Mouse (Mus musculus): ENCODE data around the gene Mnt.

Gene Mnt

GRCm38 (mm10) chr11:74845784-74846183 lies 15.1 kb downstream of the Mnt start:
- DNase-seq (ENCODE audit: low read depth): peak; percentile 58

DNA sequence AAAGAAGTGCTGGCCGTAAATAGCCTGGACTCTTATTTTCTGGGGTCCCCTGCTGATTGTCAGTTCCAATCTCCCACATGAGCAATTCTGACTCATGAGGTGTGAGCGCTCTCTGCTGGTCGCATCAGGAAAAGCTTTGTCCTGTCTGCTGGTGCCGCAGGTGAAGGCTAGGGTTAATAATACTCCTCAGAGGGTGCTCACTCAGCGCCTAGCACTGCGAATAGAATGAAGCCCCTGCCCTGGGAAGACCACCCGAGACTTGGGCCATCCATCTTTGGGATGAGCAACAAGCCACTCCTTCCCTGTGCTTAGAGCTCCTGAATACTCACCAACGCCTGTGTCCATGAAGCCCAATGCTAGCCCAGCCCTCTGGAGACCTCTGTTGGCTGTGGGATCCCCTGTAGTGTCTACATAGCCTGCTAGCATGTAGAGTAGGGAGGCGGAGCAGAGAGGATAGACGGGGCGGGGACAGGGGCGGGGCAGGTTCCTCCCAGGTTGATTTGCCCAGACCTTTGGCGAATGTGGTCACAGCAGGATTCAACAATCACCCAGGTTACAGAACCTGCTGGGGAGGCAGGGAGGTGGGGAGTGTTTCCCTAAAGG lies 17.3 kb downstream of the Mnt start:
- peak; percentile 86 for DNase-seq (ENCODE audit: low read depth)

DNA sequence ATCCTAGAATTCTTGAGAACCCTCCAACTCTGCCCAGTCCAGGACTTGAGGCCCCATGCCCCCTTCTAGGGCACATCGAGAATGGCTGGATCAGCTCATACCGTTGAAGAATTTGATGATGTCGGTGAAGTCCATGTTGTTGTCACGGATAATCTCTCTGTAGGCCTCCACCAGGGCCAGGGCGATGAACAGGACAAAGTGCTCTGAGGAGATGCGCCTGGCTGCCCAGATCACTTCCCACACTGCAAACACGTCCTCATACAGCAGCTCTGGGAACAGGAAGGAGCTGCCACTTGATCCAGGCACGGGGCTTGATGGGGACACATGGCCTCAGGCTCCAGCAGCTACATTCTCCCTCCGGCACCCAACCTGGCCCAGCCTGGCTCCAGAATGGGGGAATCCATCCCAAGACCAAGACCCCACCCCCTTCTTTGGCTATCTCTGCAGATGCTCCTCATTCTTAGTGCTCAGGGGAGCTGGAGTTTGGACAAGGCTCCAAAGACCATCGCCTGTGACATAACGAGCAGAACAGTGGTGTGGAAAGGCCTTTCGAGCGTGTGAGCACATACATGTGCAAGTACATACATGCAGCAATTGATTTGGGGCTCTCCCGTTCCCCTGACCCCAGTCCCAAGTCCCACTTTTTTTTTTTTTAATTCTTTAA lies 20.4 kb downstream of the Mnt start:
- no peak for DNase-seq (ENCODE audit: low read depth)

GRCm38 (mm10) chr11:74857756-74858155 lies 27.0 kb downstream of the Mnt start:
- DNase-seq (ENCODE audit: low read depth): no peak

- no peak for DNase-seq (ENCODE audit: low read depth)
Observed at GRCm38 (mm10) chr11:74862129-74862528, 31.4 kb downstream of the Mnt start.

DNA sequence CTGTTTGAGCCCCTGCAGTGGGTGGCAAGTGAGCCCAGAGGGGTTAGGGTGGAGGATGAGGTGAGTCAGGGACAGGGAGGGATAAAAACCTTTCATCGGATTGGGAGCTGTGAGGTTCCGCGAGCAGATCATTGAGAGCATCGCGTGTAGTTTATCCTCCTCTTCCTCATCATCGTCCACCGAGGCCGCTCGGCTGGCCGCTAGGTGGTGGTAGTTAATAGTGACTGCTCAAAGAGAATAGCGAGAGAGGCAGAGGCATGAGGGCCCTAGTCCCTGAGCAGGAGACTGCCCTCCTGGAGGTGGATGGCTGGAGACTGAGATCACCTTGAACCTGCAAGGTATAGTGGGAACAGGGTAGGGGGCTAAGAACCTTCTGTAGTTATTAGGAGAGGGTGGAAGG lies 32.8 kb downstream of the Mnt start:
- no peak for DNase-seq (ENCODE audit: low read depth)

DNA sequence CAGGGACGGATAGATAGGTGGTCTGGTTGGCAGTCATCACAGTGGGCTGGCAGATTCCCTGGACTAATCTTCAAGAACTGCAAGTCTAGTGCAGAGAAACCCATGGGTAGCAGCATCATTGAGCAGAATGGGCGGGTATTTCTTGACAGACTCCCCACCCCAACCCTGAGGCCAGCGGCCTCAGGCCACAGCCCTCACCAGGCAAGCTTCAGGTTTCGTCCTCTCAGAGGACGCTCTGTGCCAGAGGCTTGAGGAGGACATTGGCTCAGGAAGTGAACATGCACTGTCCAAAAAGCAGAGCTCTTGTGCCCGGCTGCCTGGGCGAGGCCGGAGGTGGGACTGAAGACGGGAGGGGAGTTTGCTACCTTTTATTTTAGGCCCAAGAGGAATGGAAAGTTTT lies 33.7 kb downstream of the Mnt start:
- no peak for DNase-seq (ENCODE audit: low read depth)

- no peak for DNase-seq (ENCODE audit: low read depth)
Observed at GRCm38 (mm10) chr11:74865252-74865651, 34.5 kb downstream of the Mnt start.

DNA sequence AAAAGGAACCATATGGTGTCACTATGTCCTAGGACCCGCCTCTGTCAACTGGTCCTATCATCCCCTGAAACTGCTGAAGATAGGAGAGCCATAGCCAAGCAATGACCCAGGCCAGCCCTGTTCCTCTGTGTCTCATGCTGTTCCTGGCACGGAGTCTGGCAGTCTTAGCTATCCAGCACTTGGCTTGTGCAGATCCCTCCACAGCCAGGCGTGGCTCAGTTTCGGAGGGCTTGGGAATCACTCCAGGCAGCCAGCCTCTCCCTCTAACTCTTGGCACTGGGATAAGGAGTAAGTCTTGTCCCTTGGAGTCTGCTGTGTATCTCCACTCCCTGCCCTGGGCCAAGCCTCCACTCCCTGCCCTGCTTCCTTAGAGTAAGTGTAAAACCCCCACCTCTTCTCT lies 35.9 kb downstream of the Mnt start:
- DNase-seq (ENCODE audit: low read depth): peak; percentile 67

- DNase-seq (ENCODE audit: low read depth): no peak
Observed at GRCm38 (mm10) chr11:74867181-74867580, 36.5 kb downstream of the Mnt start.

DNA sequence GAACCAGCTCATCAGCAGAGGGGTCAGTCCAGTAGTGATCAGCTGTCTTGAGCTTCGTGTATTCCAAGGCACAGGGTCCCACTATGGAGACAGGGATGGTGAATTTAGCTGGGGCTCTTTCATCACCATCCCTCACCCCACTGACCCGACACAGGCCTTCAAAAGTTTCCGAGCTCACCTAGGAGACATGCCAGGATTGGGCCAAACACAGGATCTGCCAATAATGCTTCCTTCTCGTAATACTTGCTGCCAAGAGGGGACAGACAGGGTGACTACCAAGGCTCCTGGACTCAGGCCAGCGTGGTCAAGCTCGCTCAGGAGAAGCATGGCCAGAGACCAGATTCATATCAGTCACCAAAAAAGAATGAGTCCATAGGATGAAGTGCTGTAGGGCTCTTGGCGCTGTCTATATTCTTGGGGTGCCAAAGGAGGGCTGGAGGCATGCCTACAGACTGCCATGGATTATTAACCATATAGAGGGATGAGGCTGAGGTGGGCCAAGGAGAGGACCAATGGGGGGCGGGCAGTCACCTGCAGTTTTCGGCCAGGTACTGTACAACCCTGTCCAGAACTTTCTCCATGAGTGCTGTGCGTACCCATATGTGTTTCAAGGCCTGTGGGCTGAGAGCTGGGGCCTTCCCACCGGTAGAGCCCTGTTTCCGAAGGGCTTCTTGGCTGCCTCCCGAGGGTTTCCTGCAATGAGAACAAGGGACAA lies 37.5 kb downstream of the Mnt start:
- DNase-seq (ENCODE audit: low read depth): no peak

- no peak for DNase-seq (ENCODE audit: low read depth)
Observed at GRCm38 (mm10) chr11:74869603-74870002, 38.9 kb downstream of the Mnt start.

- peak; percentile 17 for DNase-seq (ENCODE audit: low read depth)
Observed at GRCm38 (mm10) chr11:74870544-74870943, 39.8 kb downstream of the Mnt start.

DNA sequence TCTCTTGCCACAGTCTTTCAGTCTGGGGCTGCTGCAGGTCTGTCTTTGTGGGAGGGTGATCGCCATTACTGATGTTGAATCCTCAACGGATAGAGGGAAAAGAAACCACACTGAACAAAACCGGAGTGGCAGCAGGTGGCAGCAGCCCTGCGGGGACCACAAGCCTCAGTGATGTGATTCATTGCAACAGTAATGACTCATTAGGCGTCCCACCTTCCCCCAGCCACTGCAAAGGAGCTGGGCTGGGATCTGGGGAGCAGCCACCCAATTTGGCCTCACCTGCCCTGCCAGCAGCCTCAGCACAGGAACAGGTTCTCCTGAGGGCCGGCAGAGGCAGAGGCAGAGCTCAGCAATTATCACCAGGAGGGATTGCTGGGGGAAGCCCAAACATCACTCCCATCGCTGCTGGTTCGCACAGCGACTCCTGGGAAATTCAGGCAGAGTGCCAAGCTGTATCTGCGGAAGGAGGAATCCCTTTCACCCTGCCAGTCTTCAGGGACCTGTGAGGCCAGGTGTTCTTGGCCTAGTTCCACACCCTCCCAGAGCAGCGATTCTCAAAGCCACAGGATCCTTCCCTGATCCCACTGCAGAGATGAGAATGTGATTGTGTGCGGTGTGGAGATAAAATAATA lies 40.4 kb downstream of the Mnt start:
- peak; percentile 65 for DNase-seq (ENCODE audit: low read depth)

- no peak for DNase-seq (ENCODE audit: low read depth)
Observed at GRCm38 (mm10) chr11:74874630-74875029, 43.9 kb downstream of the Mnt start.

DNA sequence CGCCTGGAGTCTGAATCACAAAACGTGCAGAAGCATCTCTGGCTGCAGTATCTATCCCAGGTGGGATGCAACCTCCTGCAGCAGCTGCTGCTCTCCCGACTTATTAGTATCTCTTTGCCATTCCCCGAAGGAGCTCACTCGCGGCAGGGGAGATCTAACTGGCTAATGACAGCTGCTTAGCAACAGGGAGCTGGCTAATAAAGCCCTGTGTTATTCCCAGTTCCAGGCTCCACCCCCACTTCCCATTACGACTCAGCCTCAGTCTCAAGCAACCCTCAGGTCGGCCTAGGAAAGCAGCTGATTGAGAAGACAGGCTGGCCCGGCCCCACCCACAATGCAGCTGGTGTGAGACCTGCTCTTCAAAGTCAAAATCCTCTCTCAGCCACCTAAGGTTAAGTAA lies 46.1 kb downstream of the Mnt start:
- DNase-seq (ENCODE audit: low read depth): peak; percentile 72

GRCm38 (mm10) chr11:74880999-74881398 lies 50.3 kb downstream of the Mnt start:
- DNase-seq (ENCODE audit: low read depth): peak; percentile 55

DNA sequence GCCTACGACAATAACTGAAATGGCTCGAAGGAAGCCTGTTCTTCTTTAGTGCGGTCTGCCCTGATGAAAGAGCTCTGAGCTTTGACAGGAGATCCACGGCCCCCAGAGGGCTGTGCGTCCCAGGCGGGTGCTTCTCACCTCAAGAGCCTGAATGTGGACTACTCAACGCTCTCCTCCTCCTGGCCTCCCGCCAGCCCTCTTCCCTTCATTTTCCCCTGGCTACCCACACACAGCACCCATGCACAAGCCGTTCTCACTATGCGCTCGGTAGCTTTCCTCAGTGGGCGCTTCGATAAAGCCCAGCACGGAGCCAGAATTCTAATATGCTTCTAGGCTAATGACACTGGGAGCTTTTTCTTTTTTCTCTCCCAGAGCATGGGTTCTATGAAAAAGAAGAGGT lies 51.3 kb downstream of the Mnt start:
- peak; percentile 29 for DNase-seq (ENCODE audit: low read depth)

- DNase-seq (ENCODE audit: low read depth): no peak
Observed at GRCm38 (mm10) chr11:74883098-74883497, 52.4 kb downstream of the Mnt start.

DNA sequence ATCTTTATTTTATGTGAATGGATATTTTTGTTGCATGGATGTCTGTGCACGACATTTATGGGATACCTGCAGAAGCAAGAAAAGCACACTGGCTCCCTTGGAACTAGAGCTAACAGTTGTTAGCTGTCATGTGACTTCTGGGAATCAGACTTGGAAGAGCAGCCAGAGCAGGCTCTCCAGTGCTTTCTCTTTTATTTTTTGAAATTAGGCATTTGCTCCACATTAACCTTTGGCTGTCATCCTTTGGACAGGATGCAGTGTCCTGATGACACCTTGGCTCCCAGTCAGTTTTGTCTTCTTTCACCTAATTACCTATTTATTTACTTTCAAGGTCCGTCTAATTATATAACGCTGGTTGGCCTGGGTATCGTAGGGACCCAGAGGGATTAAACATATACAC lies 63.9 kb downstream of the Mnt start:
- DNase-seq (ENCODE audit: low read depth): no peak

Data from NIH3T3 (cell line).